Mouse (Mus musculus): Measurements from ENCODE around the gene B230307C23Rik. TPM values are rescaled to one million over a fixed set of nuclear protein-coding genes. Genes with fewer than 3 reads are reported as not detected.

Gene B230307C23Rik
- 19.2 TPM for polyA plus RNA-seq (2017; shearing (Covaris generic))

DNA sequence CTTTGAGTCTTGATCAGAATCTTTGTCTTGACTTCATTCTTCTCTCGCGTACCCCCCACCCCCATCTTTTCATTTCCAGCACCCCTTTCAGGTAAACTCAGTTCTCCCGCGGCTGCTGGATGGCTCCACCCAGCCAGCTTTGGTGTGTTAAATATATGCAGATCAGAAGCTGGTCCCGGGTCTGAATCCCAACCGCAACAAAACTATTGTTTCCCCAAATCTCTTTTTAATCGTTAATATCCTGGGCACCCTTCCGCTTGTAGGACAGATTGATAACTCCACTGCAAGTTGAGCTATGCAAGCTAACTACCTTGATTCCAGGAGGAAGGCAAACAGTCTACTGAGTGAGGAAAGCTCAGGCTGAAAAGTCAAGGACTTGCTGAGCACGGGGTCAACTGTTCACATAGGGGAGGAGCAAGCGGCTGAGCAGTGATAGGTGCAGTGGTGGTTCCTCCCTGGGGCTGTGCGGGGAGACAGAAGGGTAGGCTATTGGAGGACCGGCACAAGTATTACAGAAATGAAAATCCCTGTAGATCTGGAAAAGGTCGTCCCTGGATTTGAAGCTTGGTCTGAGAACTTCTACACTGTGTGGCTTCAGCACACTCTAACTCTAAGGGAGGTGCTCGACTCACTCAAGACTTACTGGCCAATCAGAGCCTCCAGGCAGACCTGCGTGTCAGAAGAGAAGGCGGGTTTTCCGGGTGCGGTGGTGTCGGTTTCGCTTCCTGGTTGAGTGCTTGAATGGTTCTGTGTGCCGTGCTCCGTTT, at the start of gene B230307C23Rik:
B230307C23Rik (plus strand) TSS at position 700 of the 767 bp plus-strand sequence.

DNA sequence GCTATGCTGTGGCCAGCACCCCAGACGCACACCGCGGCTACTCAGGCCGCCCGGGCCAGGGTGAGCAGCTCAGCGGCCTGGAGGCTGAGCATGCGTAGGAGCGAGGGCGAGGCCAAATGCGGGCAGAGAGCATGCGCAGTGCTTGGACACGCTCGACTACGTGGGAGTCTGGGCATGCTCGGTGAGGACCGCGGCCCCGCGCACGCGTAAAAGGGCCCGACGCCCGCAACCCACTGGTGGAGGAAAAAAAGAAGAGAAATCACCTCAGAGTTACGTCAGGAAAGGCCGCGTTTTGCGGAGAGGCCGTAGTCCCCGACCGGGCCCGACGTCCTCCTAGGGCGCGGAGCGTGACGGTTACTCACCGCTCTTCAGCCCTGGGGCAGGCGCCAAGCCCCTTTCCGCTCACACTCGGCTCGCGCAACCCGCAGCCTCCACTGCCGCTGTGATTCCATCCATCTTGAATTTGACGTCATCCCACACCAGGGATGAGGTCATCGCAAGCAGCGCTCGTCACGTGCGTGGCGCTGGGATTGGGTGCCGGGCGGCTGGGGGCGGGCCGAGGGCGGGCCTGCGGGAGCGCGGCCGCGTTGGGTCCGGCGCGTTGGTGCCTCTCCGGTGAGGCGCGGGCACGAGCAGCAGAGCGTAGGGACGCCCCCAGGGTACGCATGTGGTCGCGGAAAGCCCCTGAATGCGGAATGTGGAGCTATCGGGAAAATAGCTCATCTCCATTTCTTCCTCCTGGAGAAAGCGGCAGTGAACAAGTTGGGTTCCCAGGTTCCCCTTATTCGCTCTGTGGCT, 34.8 kb upstream of the B230307C23Rik start, which contains the start of the genes C2cd2 and Zbtb21:
C2cd2 (minus strand) TSS at position 448 of the 798 bp plus-strand sequence.
Zbtb21 (minus strand) TSS at position 472 of the 798 bp plus-strand sequence.

Other genes with a start within 250 kb of the B230307C23Rik start
- gene Ripk4, start 233.5 kb upstream of the B230307C23Rik start, polyA plus RNA-seq (2017; shearing (Covaris generic)): 0.16 TPM
- gene Prdm15, start 145.5 kb upstream of the B230307C23Rik start, polyA plus RNA-seq (2017; shearing (Covaris generic)): 23.8 TPM
- 11.8 TPM for gene C2cd2, start 34.7 kb upstream of the B230307C23Rik start, polyA plus RNA-seq (2017; shearing (Covaris generic))
- gene Zbtb21, start 34.7 kb upstream of the B230307C23Rik start, polyA plus RNA-seq (2017; shearing (Covaris generic)): 88.3 TPM
- gene A630089N07Rik, start 85.1 kb downstream of the B230307C23Rik start, polyA plus RNA-seq (2017; shearing (Covaris generic)): 5.1 TPM

Data from naive thymus-derived CD4-positive, alpha-beta T cell, adult 5 months (primary cell).